Mouse (Mus musculus): ENCODE data around the gene Sdsl. TPM values are rescaled to one million over a fixed set of nuclear protein-coding genes. Genes with fewer than 3 reads are reported as not detected.
A peak's percentile ranks its signal among the peaks of the same experiment; 100 is the strongest.
"Not testable (repeated sequence)": the region's sequence is repeated elsewhere in the genome, so short reads cannot be mapped to it uniquely, and the experiment has no call there.

Gene Sdsl
- polyA plus RNA-seq, 1 experiment from 2014 or later, result 15.8 TPM

- no peaks in the 10 kb centered on the region for H3K36me3 ChIP-seq
- 24% methylated on average over 9 of the region's 9 CpGs for WGBS
- no peak overlapping the region for H3K9ac ChIP-seq
- H3K4me3 ChIP-seq, result no peak overlapping the region
- no peak for ATAC-seq (replicated peaks; ENCODE audit: insufficient number of reproducible peaks, insufficient read depth, low FRiP score, low read depth)
- no peak overlapping the region for H3K4me2 ChIP-seq
- no peaks in the 10 kb centered on the region for H3K27me3 ChIP-seq
- H3K9me3 ChIP-seq (replicated peaks), result no peaks in the 10 kb centered on the region
- H3K27ac ChIP-seq, result no peak overlapping the region; the same call in 1 of the 2 replicates
- H3K4me1 ChIP-seq (replicated peaks), result peaks cover 31% of the 10 kb centered on the region
These were observed 33.9 kb upstream of the Sdsl start for GRCm38 (mm10) chr5:120506490-120506889.

- ATAC-seq (replicated peaks; ENCODE audit: insufficient number of reproducible peaks, insufficient read depth, low FRiP score, low read depth), result no peak
- Histone ChIP-seq H3K9me3 (replicated peaks) (no peaks in the 10 kb centered on the region), H3K4me2 (peak overlapping the region; percentile 17; the same call in 1 of the 2 replicates), H3K27me3 (no peaks in the 10 kb centered on the region), H3K27ac (no peak overlapping the region), H3K4me1 (replicated peaks) (peaks cover 26% of the 10 kb centered on the region), H3K9ac (no peak overlapping the region), H3K4me3 (no peak overlapping the region), H3K36me3 (no peaks in the 10 kb centered on the region)
- 66% methylated on average over 9 of the region's 9 CpGs for WGBS
These were observed 33.2 kb upstream of the Sdsl start for GRCm38 (mm10) chr5:120505781-120506180.

DNA sequence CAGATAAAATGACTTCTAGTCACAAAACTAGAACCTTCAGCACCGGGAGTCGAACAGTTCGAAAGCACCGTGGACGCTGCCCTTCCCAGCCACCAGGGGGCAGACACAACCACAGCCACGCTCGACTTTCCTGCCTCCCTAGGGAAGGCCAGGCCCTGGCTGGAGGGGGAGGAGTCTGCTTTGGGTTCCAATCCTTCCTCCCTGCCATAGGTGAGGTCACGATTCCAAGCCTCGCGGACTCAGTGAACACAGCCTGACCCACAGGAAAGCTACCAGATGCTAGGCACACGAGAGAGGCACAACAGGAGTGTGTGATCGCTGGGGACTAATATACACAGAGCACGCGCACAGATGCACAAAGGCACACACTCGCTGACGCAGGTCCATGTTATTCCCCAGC is 32.8 kb upstream of the Sdsl start:
- H3K9me3 ChIP-seq (replicated peaks), result no peaks in the 10 kb centered on the region
- WGBS, result 25% methylated on average over 16 of the region's 16 CpGs
- H3K4me1 ChIP-seq (replicated peaks), result peaks cover 24% of the 10 kb centered on the region
- H3K9ac ChIP-seq, result no peak overlapping the region
- no peak overlapping the region for H3K27ac ChIP-seq
- no peaks in the 10 kb centered on the region for H3K36me3 ChIP-seq
- no peak overlapping the region for H3K4me3 ChIP-seq
- no peaks in the 10 kb centered on the region for H3K27me3 ChIP-seq
- ATAC-seq (replicated peaks; ENCODE audit: insufficient number of reproducible peaks, insufficient read depth, low FRiP score, low read depth), result no peak
- H3K4me2 ChIP-seq, result peak overlapping the region; percentile 17; the same call in 1 of the 2 replicates

DNA sequence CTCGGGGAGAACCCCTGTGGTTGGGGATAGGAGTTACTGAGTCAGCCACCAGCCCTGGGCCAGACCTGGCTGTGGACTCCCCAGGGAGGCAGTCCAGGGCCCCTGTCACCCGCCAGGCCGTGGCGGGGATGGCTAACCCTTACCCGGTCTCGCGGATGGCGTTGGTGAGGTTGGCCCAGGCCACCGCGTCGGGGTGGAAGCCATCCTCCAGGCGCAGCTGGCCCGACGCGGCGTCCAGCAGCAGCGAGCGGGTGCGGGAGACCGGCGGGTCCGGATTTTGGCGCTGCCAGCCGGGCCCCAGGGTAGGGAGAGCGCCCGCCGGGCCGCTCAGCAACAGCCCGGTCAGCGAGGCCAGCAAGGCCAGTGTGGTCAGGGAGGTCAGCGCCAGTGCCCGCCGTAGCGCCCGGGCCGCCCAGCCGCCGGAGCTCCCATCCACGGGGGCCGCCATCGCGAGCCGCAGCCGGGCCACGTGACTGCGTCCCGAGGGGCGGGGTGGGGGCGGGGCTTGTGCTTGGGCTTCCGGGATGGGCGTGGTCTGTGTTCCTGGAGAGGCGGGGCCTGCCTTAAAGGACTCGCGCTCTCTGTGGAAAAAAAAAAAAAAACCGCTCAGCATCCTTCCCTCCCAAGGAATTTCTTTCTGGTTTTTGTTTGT is 30.7 kb upstream of the Sdsl start, which contains the start of gene Plbd2:
Gene Plbd2 (minus strand): TSS at position 482 of the 652 bp plus-strand sequence.
- H3K27ac ChIP-seq, result no peak within 1 kb of the TSS
- WGBS, result under 1% methylated on average over 54 of the region's 55 CpGs
- no peaks in the 10 kb centered on the region for H3K36me3 ChIP-seq
- no peaks in the 10 kb centered on the region for H3K9me3 ChIP-seq (replicated peaks)
- H3K4me2 ChIP-seq, result peak within 1 kb of the TSS; percentile 85
- peak within 1 kb of the TSS; percentile 71 for H3K4me3 ChIP-seq
- H3K27me3 ChIP-seq, result no peaks in the 10 kb centered on the region
- peak within 1 kb of the TSS; percentile 81 for H3K9ac ChIP-seq
- peaks cover 23% of the 10 kb centered on the region for H3K4me1 ChIP-seq (replicated peaks)
- peak; percentile 83 for ATAC-seq (replicated peaks; ENCODE audit: insufficient number of reproducible peaks, insufficient read depth, low FRiP score, low read depth)

- H3K4me2 ChIP-seq, result peak overlapping the region; percentile 85
- WGBS, result 3% methylated on average over 12 of the region's 12 CpGs
- H3K27me3 ChIP-seq, result no peaks in the 10 kb centered on the region
- no peak; the same call in 1 of the 2 replicates for ATAC-seq (replicated peaks; ENCODE audit: insufficient number of reproducible peaks, insufficient read depth, low FRiP score, low read depth)
- peaks cover 23% of the 10 kb centered on the region for H3K4me1 ChIP-seq (replicated peaks)
- peak overlapping the region; percentile 81 for H3K9ac ChIP-seq
- no peaks in the 10 kb centered on the region for H3K36me3 ChIP-seq
- peak overlapping the region; percentile 71 for H3K4me3 ChIP-seq
- H3K9me3 ChIP-seq (replicated peaks), result no peaks in the 10 kb centered on the region
- no peak overlapping the region for H3K27ac ChIP-seq
These were observed 30.1 kb upstream of the Sdsl start for GRCm38 (mm10) chr5:120502675-120503143.

- Histone ChIP-seq H3K27me3 (no peaks in the 10 kb centered on the region), H3K9ac (peak overlapping the region; percentile 81), H3K9me3 (replicated peaks) (no peaks in the 10 kb centered on the region), H3K4me2 (peak overlapping the region; percentile 85), H3K4me1 (replicated peaks) (peaks cover 23% of the 10 kb centered on the region), H3K36me3 (no peaks in the 10 kb centered on the region), H3K4me3 (peak overlapping the region; percentile 71), H3K27ac (no peak overlapping the region)
- ATAC-seq (replicated peaks; ENCODE audit: insufficient number of reproducible peaks, insufficient read depth, low FRiP score, low read depth), result no peak
- WGBS, result 52% methylated on average over 9 of the region's 9 CpGs
These were observed 29.6 kb upstream of the Sdsl start for GRCm38 (mm10) chr5:120502147-120502621.

- H3K36me3 ChIP-seq; H3K4me3 ChIP-seq; H3K4me2 ChIP-seq; ATAC-seq (replicated peaks; ENCODE audit: insufficient number of reproducible peaks, insufficient read depth, low FRiP score, low read depth); H3K9me3 ChIP-seq (replicated peaks); H3K27ac ChIP-seq; H3K9ac ChIP-seq; H3K27me3 ChIP-seq: not testable (repeated sequence)
- peaks cover 17% of the 10 kb centered on the region for H3K4me1 ChIP-seq (replicated peaks)
- 88% methylated on average over 9 of the region's 9 CpGs for WGBS
These were observed 28.0 kb upstream of the Sdsl start for GRCm38 (mm10) chr5:120500609-120501008.

DNA sequence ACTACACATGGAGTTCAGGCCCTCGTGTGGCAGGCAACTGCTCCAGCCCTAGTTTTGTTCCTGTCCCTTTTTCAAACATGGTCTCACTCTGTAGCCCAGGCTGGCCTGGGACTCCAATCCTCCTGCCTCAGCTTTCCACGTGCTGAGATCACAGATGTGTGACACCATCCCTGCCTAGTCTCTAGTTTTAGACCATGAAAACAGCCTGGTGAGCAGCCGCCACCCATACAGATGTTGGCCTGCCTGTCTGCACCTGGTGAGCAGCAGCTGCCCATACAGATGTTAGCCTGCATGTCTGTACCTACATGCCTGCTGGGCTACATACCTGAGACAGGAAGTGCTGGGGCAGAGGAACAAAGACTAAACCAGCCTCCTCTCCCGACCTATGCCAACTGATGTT is 26.6 kb upstream of the Sdsl start:
- Histone ChIP-seq H3K4me1 (replicated peaks) (peaks cover 12% of the 10 kb centered on the region), H3K4me2 (no peak overlapping the region), H3K9ac (no peak overlapping the region), H3K36me3 (peaks cover 4% of the 10 kb centered on the region; the same call in 1 of the 2 replicates), H3K27me3 (no peaks in the 10 kb centered on the region), H3K9me3 (replicated peaks) (no peaks in the 10 kb centered on the region), H3K27ac (no peak overlapping the region), H3K4me3 (no peak overlapping the region)
- 83% methylated on average over 4 of the region's 4 CpGs for WGBS
- ATAC-seq (replicated peaks; ENCODE audit: insufficient number of reproducible peaks, insufficient read depth, low FRiP score, low read depth), result no peak

DNA sequence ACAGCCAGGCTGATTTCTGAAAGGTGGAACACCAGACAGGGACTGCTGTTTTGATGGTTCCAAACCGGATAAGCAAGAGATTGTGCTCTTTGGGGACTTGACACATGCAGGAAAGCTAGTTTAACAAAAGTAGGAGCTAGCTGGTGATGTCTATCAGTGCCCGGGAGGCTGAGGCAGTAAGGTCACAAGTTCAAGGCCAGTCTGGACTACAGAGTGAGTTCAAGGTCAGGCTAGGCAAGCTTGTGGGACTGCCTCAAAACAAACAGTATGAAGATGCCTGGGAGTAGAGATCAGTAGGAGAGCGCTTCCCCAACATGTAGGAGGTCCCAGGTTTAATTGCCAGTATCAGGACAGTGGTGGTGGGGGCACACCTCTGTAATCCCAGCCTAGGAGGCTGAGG is 24.5 kb upstream of the Sdsl start:
- Histone ChIP-seq H3K9ac (no peak overlapping the region), H3K27me3 (no peaks in the 10 kb centered on the region), H3K4me3 (no peak overlapping the region), H3K4me2 (no peak overlapping the region), H3K9me3 (replicated peaks) (no peaks in the 10 kb centered on the region), H3K27ac (no peak overlapping the region), H3K36me3 (peaks cover 4% of the 10 kb centered on the region; the same call in 1 of the 2 replicates), H3K4me1 (replicated peaks) (peaks cover 4% of the 10 kb centered on the region)
- 83% methylated on average over 3 of the region's 3 CpGs for WGBS
- ATAC-seq (replicated peaks; ENCODE audit: insufficient number of reproducible peaks, insufficient read depth, low FRiP score, low read depth), result no peak

DNA sequence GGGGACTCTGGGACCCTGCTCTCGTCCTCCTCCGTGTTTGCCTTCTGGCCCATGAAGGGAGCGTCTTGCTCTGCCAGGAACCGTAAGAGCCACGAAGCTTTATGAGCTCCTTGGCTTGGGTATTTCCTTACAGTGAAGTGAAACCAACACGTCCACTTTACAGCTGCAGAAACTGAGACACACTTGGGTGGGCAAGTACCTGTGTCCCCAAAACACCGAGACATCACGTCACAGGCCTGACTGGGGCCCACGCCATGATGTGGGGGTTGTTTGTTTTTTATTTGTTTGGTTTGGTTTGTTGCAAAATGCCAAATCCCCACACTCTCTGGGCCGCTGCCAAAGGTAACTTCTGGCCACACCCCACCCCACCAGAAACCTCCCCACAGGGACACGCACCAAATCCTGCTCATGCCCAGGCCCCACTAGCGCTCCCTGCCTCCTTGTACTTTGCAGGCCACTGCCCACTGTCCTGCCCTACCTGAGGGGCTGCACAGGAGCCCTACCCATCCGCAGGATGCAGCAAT is 23.2 kb upstream of the Sdsl start:
- H3K4me1 ChIP-seq (replicated peaks), result peaks cover 7% of the 10 kb centered on the region
- no peak overlapping the region for H3K4me2 ChIP-seq
- no peak overlapping the region for H3K27ac ChIP-seq
- 86% methylated on average over 13 of the region's 13 CpGs for WGBS
- no peak overlapping the region for H3K9ac ChIP-seq
- no peak for ATAC-seq (replicated peaks; ENCODE audit: insufficient number of reproducible peaks, insufficient read depth, low FRiP score, low read depth)
- H3K4me3 ChIP-seq, result no peak overlapping the region
- no peaks in the 10 kb centered on the region for H3K27me3 ChIP-seq
- no peaks in the 10 kb centered on the region for H3K9me3 ChIP-seq (replicated peaks)
- peaks cover 4% of the 10 kb centered on the region; the same call in 1 of the 2 replicates for H3K36me3 ChIP-seq

GRCm38 (mm10) chr5:120495064-120495702 is 22.6 kb upstream of the Sdsl start:
- H3K27ac ChIP-seq, result no peak overlapping the region
- no peak overlapping the region for H3K9ac ChIP-seq
- 55% methylated on average over 10 of the region's 10 CpGs for WGBS
- no peaks in the 10 kb centered on the region for H3K27me3 ChIP-seq
- peaks cover 4% of the 10 kb centered on the region; the same call in 1 of the 2 replicates for H3K36me3 ChIP-seq
- ATAC-seq (replicated peaks; ENCODE audit: insufficient number of reproducible peaks, insufficient read depth, low FRiP score, low read depth), result no peak
- peaks cover 12% of the 10 kb centered on the region for H3K4me1 ChIP-seq (replicated peaks)
- no peaks in the 10 kb centered on the region for H3K9me3 ChIP-seq (replicated peaks)
- no peak overlapping the region for H3K4me2 ChIP-seq
- no peak overlapping the region for H3K4me3 ChIP-seq
